Mouse (Mus musculus) myocyte (in vitro differentiated cells): ENCODE results near the gene Pkd1. TPM values are rescaled to one million over a fixed set of nuclear protein-coding genes. Genes with fewer than 3 reads are reported as not detected.

ENCODE experiments used
- H3K27me3 ChIP-seq: one replicate; pipeline ENCODE4 v1.6.1; 2011; ENCODE audit not compliant: control insufficient read depth, insufficient read depth, insufficient read length
- H3K36me3 ChIP-seq: one replicate; pipeline ENCODE4 v1.6.1; 2011; ENCODE audit not compliant: control insufficient read depth, insufficient read depth
- H3K4me2 ChIP-seq: one replicate; pipeline ENCODE4 v1.6.1; 2011; ENCODE audit warnings: low read depth, control low read depth
- H3K4me3 ChIP-seq: one replicate; pipeline ENCODE4 v1.5.1; 2011; ENCODE audit warnings: mild to moderate bottlenecking, control low read depth, moderate library complexity
- H3K79me2 ChIP-seq: one replicate; pipeline ENCODE4 v1.6.1; 2011; ENCODE audit not compliant: control insufficient read depth, insufficient read depth
- H3ac ChIP-seq: one replicate; pipeline ENCODE4 v1.6.1; 2011; ENCODE audit not compliant: control insufficient read depth, insufficient read length
- CEBPB ChIP-seq: IDR thresholded peaks from 2 replicates; pipeline ENCODE4 v1.6.1; 2011; ENCODE audit warnings: mild to moderate bottlenecking, moderate library complexity; ENCODE audit not compliant: poor library complexity, insufficient read depth, severe bottlenecking
- E2F4 ChIP-seq: IDR thresholded peaks from one replicate; pipeline ENCODE4 v1.6.1; 2011; ENCODE audit warnings: mild to moderate bottlenecking, control low read depth, moderate library complexity; ENCODE audit not compliant: insufficient read depth
- MAX ChIP-seq: IDR thresholded peaks from one replicate; pipeline ENCODE4 v1.6.1; 2011; ENCODE audit warnings: low read depth, mild to moderate bottlenecking, control low read depth
- MYOD1 ChIP-seq, 3 experiments: IDR thresholded peaks; one replicate each; pipeline ENCODE4 v1.6.1; 2011; ENCODE audit warnings: control low read depth in 2 of 3, low read depth in 2 of 3, mild to moderate bottlenecking in 2 of 3, moderate library complexity in 1 of 3; ENCODE audit not compliant: insufficient read length in 2 of 3, control insufficient read depth in 1 of 3
- MYOG ChIP-seq, 3 experiments: IDR thresholded peaks; one replicate each; pipeline ENCODE4 v1.6.1; 2011; ENCODE audit warnings: control low read depth in 2 of 3, low read depth in 2 of 3, mild to moderate bottlenecking in 2 of 3; ENCODE audit not compliant: insufficient read length in 2 of 3, control insufficient read depth in 1 of 3, insufficient read depth in 1 of 3
- POLR2A ChIP-seq: IDR thresholded peaks from one replicate; pipeline ENCODE4 v1.6.1; 2011; ENCODE audit warnings: low read depth, mild to moderate bottlenecking, control low read depth, moderate library complexity; ENCODE audit not compliant: insufficient read length
- POLR2AphosphoS2 ChIP-seq: IDR thresholded peaks from one replicate; pipeline ENCODE4 v1.6.1; 2011; ENCODE audit warnings: low read depth, control low read depth; ENCODE audit not compliant: insufficient read length
- REST ChIP-seq: IDR thresholded peaks from one replicate; pipeline ENCODE4 v1.6.1; 2011; ENCODE audit warnings: mild to moderate bottlenecking, control low read depth, moderate library complexity; ENCODE audit not compliant: insufficient read depth, insufficient read length
- SRF ChIP-seq: IDR thresholded peaks from one replicate; pipeline ENCODE4 v1.6.1; 2011; ENCODE audit warnings: low read depth; ENCODE audit not compliant: control insufficient read depth, insufficient read length
- TCF12 ChIP-seq: IDR thresholded peaks from one replicate; pipeline ENCODE4 v1.6.1; 2011; ENCODE audit warnings: mild to moderate bottlenecking, control low read depth; ENCODE audit not compliant: poor library complexity, insufficient read depth, severe bottlenecking
- TCF3 ChIP-seq: IDR thresholded peaks from one replicate; pipeline ENCODE4 v1.6.1; 2011; ENCODE audit warnings: low read depth, control low read depth; ENCODE audit not compliant: insufficient read length
- USF1 ChIP-seq: IDR thresholded peaks from one replicate; pipeline ENCODE4 v1.6.1; 2011; ENCODE audit warnings: low read depth, mild to moderate bottlenecking, control low read depth, moderate library complexity
- polyA plus RNA-seq: library from polyadenylated mRNA; unstranded; fragments of >200 nt; fragmentation: generic; extraction: Trizol; gene quantifications from one replicate; pipeline ENCODE4 v1.2.1, GENCODE M21; 2012; ENCODE audit warnings: missing spikeins

Pkd1 gene
- polyA plus RNA-seq, 1 experiment = 47.2 TPM

DNA sequence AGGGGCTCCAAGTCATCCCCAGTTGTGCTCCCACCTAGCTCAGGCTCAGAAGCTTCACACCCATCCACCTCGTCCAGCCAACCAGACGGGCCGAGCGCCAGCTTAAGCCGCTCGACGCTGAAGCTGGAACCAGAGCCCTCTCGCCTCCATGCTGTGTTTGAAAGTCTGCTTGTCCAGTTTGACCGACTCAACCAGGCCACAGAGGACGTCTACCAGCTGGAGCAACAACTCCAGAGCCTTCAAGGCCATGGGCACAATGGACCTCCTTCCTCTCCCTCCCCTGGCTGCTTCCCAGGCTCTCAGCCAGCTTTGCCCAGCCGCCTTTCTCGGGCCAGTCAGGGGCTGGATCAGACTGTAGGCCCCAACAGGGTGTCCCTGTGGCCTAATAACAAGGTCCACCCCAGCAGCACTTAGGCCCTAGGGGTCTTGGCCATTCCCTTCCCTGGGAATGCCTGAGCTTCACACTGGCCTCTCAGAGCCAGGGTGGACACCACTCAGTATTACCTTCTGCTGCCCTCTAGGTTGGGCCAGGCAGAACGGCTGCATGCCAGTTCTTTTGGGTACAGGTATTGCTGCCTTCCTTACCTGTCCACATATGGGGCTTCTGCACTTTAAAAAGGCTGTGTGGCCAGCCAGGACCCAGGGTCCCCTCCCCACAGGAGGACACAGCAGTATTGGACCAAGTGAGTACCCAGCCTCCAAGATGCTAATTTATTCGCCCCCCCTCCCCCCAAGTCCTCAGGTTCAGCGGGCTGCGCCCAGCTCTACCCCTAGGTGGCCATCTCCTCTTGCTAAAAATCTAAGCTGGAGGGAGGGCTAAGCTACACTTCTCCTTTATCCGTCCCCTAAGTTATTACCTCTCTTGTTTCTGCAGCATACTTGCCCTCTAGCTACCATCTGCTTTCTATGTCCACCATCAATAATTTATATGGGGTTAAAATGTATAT, 45.8 kb downstream of the Pkd1 start:
- no peak for TF ChIP-seq CEBPB
- TF ChIP-seq POLR2A = peak; percentile 6
- no peak for TF ChIP-seq TCF3
- TF ChIP-seq MYOG (IDR thresholded peaks at IDR 0.05; ENCODE audit: control insufficient read depth in 1 of 3, insufficient read depth in 1 of 3, insufficient read length in 2 of 3, low read depth in 2 of 3) = no peak
- Histone ChIP-seq H3K4me3 (no peak overlapping the region), H3K36me3 (peaks cover 14% of the 10 kb centered on the region), H3K4me2 (no peak overlapping the region), H3K79me2 (no peaks in the 10 kb centered on the region), H3K27me3 (no peaks in the 10 kb centered on the region), H3ac (no peak overlapping the region)

DNA sequence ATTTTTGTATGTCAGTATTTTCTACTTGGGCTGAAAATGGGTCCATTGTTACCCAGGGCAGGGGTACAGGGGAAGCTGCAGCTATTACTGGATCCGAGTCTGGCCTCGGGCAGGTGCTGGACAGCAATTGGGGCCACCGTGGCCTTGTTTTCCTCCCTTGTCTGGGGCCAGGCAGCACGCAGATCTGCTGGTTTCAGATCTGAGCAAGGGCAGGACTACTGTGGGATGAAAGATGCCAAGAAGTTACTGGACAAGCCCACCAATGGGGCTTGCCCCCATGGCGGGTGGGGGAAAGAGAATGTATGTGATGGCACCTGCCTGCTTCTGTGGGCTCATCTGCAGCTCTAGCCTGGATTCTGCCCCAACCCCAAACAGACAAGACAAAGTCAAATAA, 46.4 kb downstream of the Pkd1 start:
- TF ChIP-seq MYOD1 (IDR thresholded peaks at IDR 0.05; ENCODE audit: control insufficient read depth in 1 of 3, insufficient read length in 2 of 3, low read depth in 2 of 3) = no peak
- TF ChIP-seq TCF12 = no peak
- no peak for TF ChIP-seq POLR2AphosphoS2
- no peak for TF ChIP-seq CEBPB
- TF ChIP-seq E2F4 = no peak
- TF ChIP-seq MYOG (IDR thresholded peaks at IDR 0.05; ENCODE audit: control insufficient read depth in 1 of 3, insufficient read depth in 1 of 3, insufficient read length in 2 of 3, low read depth in 2 of 3) = no peak
- no peak for TF ChIP-seq USF1
- no peak for TF ChIP-seq MAX
- TF ChIP-seq REST = no peak
- TF ChIP-seq POLR2A = no peak
- peaks cover 14% of the 10 kb centered on the region for H3K36me3 ChIP-seq
- H3K4me3 ChIP-seq = no peak overlapping the region
- no peak overlapping the region for H3ac ChIP-seq
- no peaks in the 10 kb centered on the region for H3K79me2 ChIP-seq
- H3K4me2 ChIP-seq = no peak overlapping the region
- H3K27me3 ChIP-seq = no peaks in the 10 kb centered on the region

DNA sequence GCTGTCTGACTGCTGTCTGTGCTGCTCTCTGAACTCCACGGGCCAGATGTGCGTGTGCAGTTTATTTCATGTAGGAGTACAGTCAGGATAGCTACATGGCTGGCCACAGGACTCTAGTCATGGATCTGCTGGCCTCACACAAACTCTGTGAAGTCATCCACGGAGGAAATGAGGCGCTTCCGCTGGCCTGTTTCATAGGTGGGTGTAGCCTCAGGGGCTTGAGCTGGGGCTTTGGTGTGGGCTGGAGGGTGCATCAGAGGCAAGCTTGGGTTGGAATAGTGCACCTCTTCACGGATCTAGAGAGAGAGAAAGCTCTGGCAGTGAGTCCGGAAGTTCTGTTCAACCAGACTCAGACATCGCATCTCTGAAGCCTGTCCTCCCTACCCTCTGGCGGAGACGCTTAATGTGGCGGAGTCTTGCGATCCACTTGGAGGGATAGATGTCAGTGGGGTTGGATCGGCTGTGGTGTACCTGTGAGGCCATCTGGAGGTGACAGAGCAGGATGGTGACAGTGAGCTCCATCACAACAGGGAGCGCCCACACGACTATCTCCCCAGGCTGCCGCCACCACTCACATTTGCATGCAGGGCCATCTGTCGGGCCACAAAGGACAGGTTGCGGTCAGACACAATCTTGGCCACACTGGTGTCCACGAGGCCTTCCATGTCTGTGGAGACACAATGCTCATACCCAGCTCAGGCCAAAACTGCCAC, 47.0 kb downstream of the Pkd1 start:
- no peak overlapping the region for H3K4me3 ChIP-seq
- no peak overlapping the region for H3K4me2 ChIP-seq
- H3K79me2 ChIP-seq = no peaks in the 10 kb centered on the region
- no peak for TF ChIP-seq POLR2AphosphoS2
- no peak for TF ChIP-seq MYOG (IDR thresholded peaks at IDR 0.05; ENCODE audit: control insufficient read depth in 1 of 3, insufficient read depth in 1 of 3, insufficient read length in 2 of 3, low read depth in 2 of 3)
- TF ChIP-seq REST = no peak
- no peak for TF ChIP-seq SRF
- H3K36me3 ChIP-seq = peaks cover 13% of the 10 kb centered on the region
- no peaks in the 10 kb centered on the region for H3K27me3 ChIP-seq
- no peak overlapping the region for H3ac ChIP-seq

GRCm38 (mm10) chr17:24597989-24598388, 48.4 kb downstream of the Pkd1 start:
- no peak overlapping the region for H3ac ChIP-seq
- no peak for TF ChIP-seq MYOG (IDR thresholded peaks at IDR 0.05; ENCODE audit: control insufficient read depth in 1 of 3, insufficient read depth in 1 of 3, insufficient read length in 2 of 3, low read depth in 2 of 3)
- no peak for TF ChIP-seq CEBPB
- no peak for TF ChIP-seq TCF3
- TF ChIP-seq USF1 = no peak
- no peak for TF ChIP-seq MAX
- TF ChIP-seq MYOD1 (IDR thresholded peaks at IDR 0.05; ENCODE audit: control insufficient read depth in 1 of 3, insufficient read length in 2 of 3, low read depth in 2 of 3) = no peak
- TF ChIP-seq TCF12 = no peak
- TF ChIP-seq SRF = no peak
- no peak for TF ChIP-seq POLR2AphosphoS2
- TF ChIP-seq REST = no peak
- TF ChIP-seq E2F4 = no peak
- no peak for TF ChIP-seq POLR2A
- H3K27me3 ChIP-seq = no peaks in the 10 kb centered on the region
- H3K4me2 ChIP-seq = no peak overlapping the region
- H3K79me2 ChIP-seq = no peaks in the 10 kb centered on the region
- H3K36me3 ChIP-seq = peaks cover 11% of the 10 kb centered on the region
- no peak overlapping the region for H3K4me3 ChIP-seq

DNA sequence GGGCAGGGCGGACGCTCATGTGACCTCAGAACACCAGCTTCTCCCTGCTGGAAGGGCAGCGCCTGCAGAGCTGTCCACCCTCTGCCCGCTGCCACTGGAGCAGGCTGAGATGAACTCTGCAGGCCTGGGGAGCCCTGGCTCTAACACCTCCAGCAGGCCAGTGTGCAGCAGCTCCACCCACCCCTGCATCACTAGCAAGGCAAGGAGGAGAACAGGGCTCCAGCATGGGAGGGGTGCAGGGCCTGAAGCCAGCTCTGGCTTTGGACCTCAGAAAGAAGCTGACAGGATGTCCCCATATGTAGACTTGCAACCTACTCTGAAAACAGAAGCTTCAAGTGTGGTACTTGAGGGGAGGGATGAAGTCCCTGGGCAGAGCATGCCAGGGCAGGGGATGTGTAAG, 50.9 kb downstream of the Pkd1 start:
- Histone ChIP-seq H3K79me2 (no peaks in the 10 kb centered on the region), H3K4me3 (no peak overlapping the region), H3ac (no peak overlapping the region), H3K4me2 (no peak overlapping the region), H3K27me3 (no peaks in the 10 kb centered on the region), H3K36me3 (peaks cover 13% of the 10 kb centered on the region)
- TF ChIP-seq E2F4 = no peak
- TF ChIP-seq TCF3 = no peak
- no peak for TF ChIP-seq SRF
- no peak for TF ChIP-seq CEBPB
- TF ChIP-seq POLR2AphosphoS2 = no peak
- TF ChIP-seq MAX = no peak
- TF ChIP-seq USF1 = no peak
- no peak for TF ChIP-seq MYOG (IDR thresholded peaks at IDR 0.05; ENCODE audit: control insufficient read depth in 1 of 3, insufficient read depth in 1 of 3, insufficient read length in 2 of 3, low read depth in 2 of 3)
